Mouse (Mus musculus) induced T-regulatory cell, adult 2 months (primary cell): ENCODE results near the gene 1110002E22Rik.

Experiments used
- DNase-seq: peaks from one replicate; pipeline ENCODE4 v3.0.0-alpha.2; 2012; ENCODE audit warnings: low read depth

1110002E22Rik gene

GRCm38 (mm10) chr3:138064732-138065645 lies at the start of gene 1110002E22Rik:
Gene 1110002E22Rik (plus strand): TSS chr3:138065052.
- DNase-seq = no peak

DNA sequence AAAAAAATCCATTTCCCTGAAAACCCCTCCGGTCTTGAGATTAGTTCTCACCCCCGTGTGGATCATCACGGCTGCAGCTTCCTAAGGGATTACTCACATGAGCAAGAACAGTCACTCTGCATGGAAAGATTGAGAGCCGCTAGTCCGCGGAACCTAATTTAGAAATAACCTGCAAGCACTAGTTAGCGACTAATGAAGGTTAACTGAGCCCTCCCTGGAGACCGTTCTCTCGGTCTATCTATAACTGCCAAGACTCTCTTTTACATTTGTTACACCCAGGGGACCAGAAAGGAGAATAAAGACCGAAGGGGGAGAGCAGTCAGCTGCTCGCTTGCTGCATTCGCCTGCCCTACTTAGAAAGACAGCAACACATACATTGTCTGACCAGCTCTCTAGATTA lies 48.0 kb upstream of the 1110002E22Rik start:
- DNase-seq = no peak

DNA sequence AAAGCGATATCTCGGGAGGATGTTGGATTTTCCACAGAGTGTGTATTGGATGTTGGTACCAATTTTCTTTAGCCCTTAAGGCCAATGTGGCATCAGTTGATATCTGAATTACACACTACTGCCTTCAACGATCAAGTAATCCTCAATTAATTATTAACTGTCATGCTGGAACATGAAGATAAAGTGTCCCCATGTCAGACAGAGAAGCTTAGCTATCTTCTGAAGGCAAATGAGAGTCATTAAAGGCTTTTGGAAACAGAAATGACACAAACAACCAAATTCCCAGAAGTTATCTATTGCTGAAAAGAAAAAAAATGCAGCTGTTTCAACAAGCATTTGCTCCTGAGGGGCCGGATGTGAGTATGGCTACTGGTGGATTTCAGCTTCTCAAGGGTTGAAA lies 42.8 kb upstream of the 1110002E22Rik start:
- DNase-seq = no peak

DNA sequence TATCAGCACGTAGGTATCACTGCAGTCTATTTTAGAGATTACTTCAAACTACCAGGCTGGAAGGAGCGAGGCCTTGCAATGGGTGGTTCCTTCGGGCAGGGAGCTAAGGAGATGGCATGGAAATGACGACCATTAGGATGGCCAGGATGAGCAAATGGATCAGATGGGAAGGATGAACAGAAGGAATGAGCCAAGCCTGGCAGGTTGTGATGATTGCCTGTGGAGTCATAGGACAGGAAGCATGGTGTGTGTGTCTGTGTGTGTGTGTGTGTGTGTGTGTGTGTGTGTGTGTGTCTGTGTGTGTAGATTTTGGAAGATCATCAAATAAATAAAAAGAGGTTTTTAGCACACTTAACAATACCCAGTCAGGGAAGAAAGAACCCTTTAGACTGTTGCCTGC lies 42.2 kb upstream of the 1110002E22Rik start:
- no peak for DNase-seq

DNA sequence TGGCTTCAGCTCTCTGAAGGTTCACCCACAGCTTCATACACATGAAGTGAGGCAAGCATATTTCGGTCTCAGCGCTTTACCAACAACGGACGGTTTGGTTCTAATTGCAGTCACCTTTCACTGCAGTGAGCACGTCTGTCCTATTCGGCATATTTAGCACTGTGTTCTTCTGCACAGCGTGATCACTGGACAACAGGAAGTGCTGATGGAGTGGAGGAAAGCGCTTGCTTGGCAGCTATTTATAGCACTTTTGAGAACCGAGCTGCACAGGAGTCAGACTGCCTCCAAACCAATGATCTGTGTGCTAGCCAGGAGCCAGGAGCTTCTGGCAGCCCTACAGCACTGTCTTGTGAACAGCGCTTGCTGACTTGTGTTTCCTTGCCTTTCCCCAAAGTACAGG lies 38.6 kb upstream of the 1110002E22Rik start:
- no peak for DNase-seq

- DNase-seq = peak; percentile 50
Observed at GRCm38 (mm10) chr3:138027575-138028362, 37.1 kb upstream of the 1110002E22Rik start.

- DNase-seq = no peak
Observed at GRCm38 (mm10) chr3:138029351-138029750, 35.5 kb upstream of the 1110002E22Rik start.

DNA sequence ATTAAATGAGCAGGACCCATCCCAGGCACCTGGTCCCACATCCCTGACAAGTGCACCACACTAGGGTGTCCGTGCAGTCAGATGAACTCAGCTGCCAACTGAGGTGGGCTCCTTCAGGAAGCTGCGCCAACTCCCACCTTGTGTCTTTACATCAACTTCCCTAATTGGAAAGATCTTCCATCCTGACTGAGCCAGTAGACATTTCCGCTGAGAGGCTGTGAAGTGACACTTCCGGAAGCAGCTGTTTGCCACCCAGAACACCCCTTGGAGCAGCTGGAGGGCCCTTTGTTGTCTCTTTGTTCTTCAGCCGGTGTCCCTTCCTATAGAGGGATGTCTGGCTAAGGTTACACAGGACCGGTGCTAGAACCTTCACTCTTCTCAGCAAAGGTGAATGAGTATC lies 34.3 kb upstream of the 1110002E22Rik start:
- no peak for DNase-seq

- no peak for DNase-seq
Observed at GRCm38 (mm10) chr3:138033986-138034385, 30.9 kb upstream of the 1110002E22Rik start.

DNA sequence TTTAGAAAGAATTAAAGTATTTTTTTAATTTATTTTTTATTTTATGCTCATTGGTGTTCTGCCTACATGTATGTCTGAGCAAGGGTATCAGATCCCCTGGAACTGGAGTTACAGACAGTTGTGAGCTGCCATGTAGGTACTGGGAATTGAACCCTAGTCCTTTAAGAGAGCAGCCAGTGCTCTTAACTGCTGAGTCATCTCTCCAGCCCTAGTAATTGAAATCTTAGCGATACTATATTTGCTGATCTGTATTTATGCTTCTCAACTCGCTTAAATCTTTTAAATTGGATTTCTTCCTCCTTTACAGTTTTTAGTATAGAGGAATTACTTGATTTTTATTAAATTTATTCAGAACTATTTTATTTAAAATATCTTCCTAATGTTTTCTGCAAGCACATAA lies 23.9 kb upstream of the 1110002E22Rik start:
- DNase-seq = no peak

DNA sequence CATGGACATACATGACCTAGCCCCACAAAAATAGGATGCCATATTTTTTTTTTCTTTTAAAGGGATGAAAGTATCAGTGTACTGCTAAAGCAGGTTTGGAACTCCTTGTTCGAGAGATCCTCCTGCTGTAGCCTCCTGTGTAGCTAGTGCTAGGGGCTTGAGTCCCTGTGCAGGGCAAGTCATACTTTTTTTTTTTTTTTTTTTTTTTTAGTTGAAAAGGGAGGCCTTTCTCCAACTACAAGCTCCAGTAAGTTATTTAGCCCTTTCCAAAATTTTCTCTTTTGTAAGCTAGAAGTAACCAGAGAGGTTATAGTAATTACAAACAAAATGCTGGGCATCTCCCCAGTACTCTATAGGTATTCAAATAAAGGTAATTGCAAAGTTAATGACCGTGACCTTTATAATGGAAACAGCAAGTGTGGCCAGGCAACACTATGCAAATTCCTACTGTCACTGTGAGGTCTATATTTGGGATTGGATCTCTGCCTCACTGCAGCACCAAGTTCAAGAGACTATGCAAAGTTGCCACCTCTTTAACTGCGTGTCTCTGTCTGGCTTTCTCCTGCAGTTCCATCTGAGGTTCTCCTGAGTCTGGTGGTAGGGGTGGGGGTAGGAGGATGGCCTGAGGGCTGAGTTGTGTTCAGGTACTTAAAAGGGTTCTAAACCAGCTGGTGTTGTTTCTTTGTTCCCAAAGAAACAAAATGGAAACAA lies 23.1 kb upstream of the 1110002E22Rik start:
- DNase-seq = no peak

DNA sequence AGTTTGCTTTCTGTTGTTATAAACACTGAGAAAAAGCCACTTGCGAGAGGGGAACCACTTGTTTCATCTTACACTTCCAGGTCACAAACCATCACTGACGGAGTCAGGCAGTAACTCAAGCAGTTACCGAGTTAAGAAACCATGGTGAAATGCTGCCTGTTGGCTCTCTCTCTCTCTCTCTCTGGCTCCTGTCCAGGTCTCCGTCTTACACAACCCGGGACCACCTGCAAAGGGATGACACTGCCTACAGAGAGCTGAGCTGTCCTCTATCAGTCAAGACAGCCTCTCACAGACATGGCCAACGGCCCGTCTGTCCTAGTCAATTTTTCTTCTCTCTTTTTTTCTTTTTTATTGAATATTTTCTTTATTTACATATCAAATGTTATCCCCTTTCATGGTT lies 21.5 kb upstream of the 1110002E22Rik start:
- no peak for DNase-seq

DNA sequence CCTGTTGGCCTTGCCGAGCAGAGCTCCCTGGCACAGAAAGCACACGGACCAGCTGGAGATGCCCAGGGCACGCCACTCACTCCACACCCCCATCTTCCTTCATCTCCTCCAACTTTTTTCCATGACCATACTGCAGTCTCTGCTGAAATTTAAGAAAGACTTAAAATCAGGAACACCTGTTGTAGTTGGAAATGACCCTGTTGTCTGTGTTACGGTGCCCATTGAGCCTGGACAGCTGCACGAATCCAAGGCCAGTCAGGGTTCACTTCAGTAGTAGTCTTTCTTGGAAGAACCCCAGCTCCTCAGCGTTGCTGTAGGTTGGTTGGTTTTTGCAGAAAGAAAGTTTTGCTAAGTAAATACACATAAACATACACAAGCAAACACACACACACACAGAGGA lies 15.3 kb upstream of the 1110002E22Rik start:
- DNase-seq = no peak

DNA sequence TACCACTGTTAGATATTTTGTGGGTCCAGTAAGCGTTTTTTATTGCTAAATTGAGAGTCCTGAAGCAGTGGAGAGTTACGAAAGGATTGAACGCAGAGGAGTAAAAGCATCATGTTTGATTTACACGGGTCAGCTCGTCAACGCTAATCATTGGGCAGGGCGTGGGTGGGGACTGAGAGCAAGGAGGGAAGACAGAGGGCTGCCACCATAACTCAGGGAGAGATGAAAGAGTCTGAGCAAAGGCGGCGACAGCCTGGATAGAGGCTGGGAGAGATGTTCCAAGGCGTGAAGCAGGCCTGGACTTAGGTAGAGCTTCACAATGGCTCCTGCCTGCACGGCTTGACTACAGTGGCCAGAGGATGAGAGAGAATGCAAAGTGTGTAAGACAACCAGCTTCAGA lies 14.1 kb upstream of the 1110002E22Rik start:
- no peak for DNase-seq

GRCm38 (mm10) chr3:138051431-138051830 lies 13.4 kb upstream of the 1110002E22Rik start:
- no peak for DNase-seq

- no peak for DNase-seq
Observed at GRCm38 (mm10) chr3:138053969-138054368, 10.9 kb upstream of the 1110002E22Rik start.

- no peak for DNase-seq
Observed at GRCm38 (mm10) chr3:138056976-138057375, 7.9 kb upstream of the 1110002E22Rik start.

DNA sequence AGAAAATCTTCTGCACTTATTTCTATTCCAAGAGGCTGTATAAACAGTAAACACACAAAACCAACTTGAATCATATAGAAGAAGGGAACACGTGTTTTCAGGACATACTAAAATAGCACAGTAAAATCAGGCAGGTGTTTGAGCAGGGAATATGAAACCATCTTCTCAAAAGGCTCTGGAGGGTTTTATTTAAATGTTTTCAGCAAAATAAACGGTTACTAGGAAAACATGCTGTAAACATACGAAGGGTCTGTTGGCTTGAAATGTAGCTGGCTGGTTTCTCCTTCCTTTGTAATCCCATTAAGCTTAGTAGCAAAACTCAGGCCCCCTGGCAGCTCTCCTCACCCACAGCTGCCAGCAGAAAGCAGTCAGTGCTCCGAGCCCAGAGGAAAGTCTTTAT lies 6.6 kb upstream of the 1110002E22Rik start:
- DNase-seq = no peak

- no peak for DNase-seq
Observed at GRCm38 (mm10) chr3:138060429-138060828, 4.4 kb upstream of the 1110002E22Rik start.

DNA sequence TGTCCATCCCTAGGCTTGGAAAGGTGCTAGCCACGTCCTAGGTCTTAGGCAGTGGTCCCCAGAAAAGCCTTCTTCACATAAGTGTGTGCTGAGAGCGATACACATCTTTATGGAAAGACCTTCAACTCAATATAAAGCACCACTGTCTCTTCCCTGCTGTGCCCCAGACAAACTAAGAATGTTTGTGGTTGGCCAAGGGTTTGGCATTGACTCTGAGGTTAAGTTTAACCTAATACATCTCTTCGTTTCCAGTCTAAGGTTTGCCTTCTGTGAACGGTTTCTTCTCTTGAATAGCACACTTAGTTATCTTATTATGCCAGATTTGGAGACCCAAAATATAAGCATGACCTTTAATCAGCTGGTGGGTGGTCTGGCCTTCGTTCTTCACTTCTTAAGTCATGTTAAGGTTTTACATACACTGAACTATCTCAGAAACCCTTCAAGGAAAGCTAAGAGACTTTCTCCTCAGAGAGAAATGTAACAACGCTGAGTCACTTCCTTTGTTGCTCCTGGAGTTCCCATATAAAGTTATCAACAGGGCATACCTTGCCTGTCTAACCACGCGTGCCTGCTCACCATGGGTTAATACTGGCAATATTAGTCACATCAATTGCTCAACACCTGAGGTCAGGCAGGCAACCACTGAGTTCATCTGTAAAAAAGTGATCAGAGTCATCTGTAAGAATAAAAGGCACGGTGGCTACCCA lies 3.5 kb upstream of the 1110002E22Rik start:
- DNase-seq = peak; percentile 4

DNA sequence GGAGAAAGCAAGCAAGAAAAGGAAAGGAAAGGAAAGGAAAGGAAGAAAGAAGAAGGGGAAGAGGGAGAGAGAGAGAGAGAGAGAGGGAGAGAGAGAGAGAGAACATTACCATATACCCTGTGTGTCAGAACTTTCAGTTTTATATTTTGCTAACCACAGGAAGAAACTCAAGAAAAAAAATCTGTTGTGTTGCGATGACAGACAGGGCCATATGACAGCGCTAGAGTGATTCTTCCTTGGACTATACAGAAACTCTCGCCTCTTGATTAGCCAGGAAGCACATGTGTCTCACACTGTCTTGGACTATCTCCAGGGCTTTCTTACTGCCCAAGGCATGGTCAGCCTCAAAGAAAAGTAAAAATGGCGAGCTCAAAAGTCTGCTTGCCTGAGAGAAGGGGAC lies 2.2 kb upstream of the 1110002E22Rik start:
- DNase-seq = peak; percentile 10
